Mouse (Mus musculus): ENCODE data around the gene Tmtc1.

- TF ChIP-seq MAFK (IDR thresholded peaks at IDR 0.05; ENCODE audit: insufficient read depth, low read depth, low read length) (no peak), ZC3H11A (IDR thresholded peaks at IDR 0.05; ENCODE audit: borderline replicate concordance, low read depth, low read length) (no peak), ZNF384 (IDR thresholded peaks at IDR 0.05; ENCODE audit: low read depth, low read length) (no peak), HCFC1 (IDR thresholded peaks at IDR 0.05; ENCODE audit: borderline replicate concordance, insufficient read depth, low read length) (no peak)
Measured at GRCm38 (mm10) chr6:148275046-148275445, 169.1 kb downstream of the Tmtc1 start.

Measured in ES-E14 (cell line).